Mouse (Mus musculus): ENCODE measurements at regions not wholly inside any gene's neighbourhood (a gene's known extent, or its start where the extent isn't known, plus 50 kb on each side); places are given as distances from the start of the nearest gene placed in this dataset.

GRCm38 (mm10) chr7:113621316-113621715, 107.7 kb downstream of the Far1 start:
- Histone ChIP-seq H3K4me1 (ENCODE audit: control insufficient read depth, insufficient read depth, low read length) (no peaks in the 10 kb centered on the region), H3K4me3 (ENCODE audit: low read depth, low read length) (no peak overlapping the region), H3K9ac (replicated peaks; ENCODE audit: low read depth, low read length) (no peak overlapping the region), H3K27me3 (ENCODE audit: control insufficient read depth, insufficient read depth, low read length) (no peaks in the 10 kb centered on the region), H3K36me3 (ENCODE audit: control insufficient read depth, insufficient read depth, low read length) (no peaks in the 10 kb centered on the region), H3K9me3 (ENCODE audit: control insufficient read depth, low read depth, low read length) (no peaks in the 10 kb centered on the region), H3K27ac (ENCODE audit: low read length) (no peak overlapping the region), H3K4me2 (replicated peaks; ENCODE audit: low read depth, low read length) (no peak overlapping the region)
- WGBS = 43% methylated on average over 8 of the region's 8 CpGs
- ATAC-seq (ENCODE audit: insufficient number of reproducible peaks, insufficient read depth, low FRiP score, low read depth) = no peak

GRCm38 (mm10) chr7:113621898-113622510, 108.4 kb downstream of the Far1 start:
- no peak for ATAC-seq (ENCODE audit: insufficient number of reproducible peaks, insufficient read depth, low FRiP score, low read depth)
- WGBS = 53% methylated on average over 13 of the region's 13 CpGs
- Histone ChIP-seq H3K4me1 (ENCODE audit: control insufficient read depth, insufficient read depth, low read length) (no peaks in the 10 kb centered on the region), H3K9me3 (ENCODE audit: control insufficient read depth, low read depth, low read length) (no peaks in the 10 kb centered on the region), H3K27ac (ENCODE audit: low read length) (no peak overlapping the region), H3K4me2 (replicated peaks; ENCODE audit: low read depth, low read length) (no peak overlapping the region), H3K9ac (replicated peaks; ENCODE audit: low read depth, low read length) (no peak overlapping the region), H3K36me3 (ENCODE audit: control insufficient read depth, insufficient read depth, low read length) (no peaks in the 10 kb centered on the region), H3K4me3 (ENCODE audit: low read depth, low read length) (no peak overlapping the region), H3K27me3 (ENCODE audit: control insufficient read depth, insufficient read depth, low read length) (no peaks in the 10 kb centered on the region)

DNA sequence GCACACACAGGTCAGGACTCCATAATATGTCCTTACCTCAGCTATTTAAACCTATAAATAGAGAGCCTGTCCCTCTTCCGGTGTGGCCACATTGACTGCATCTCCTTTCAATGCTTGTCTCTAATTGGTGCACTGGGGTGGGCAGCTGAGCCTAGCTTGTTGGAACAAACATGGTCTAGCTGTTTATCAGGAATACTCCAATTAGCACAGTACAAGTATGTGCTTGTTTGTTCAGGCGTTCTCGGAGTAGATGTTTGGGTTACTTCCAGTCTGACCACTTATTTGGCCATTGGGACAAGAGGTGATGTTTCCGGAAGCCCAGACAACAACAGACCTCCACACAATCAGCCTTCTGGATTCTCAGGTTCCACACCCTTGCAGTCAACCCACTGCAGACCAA, 109.7 kb downstream of the Far1 start:
- no peak for ATAC-seq (ENCODE audit: insufficient number of reproducible peaks, insufficient read depth, low FRiP score, low read depth)
- Histone ChIP-seq H3K36me3 (ENCODE audit: control insufficient read depth, insufficient read depth, low read length) (no peaks in the 10 kb centered on the region), H3K4me2 (replicated peaks; ENCODE audit: low read depth, low read length) (no peak overlapping the region), H3K4me3 (ENCODE audit: low read depth, low read length) (no peak overlapping the region), H3K9ac (replicated peaks; ENCODE audit: low read depth, low read length) (no peak overlapping the region), H3K9me3 (ENCODE audit: control insufficient read depth, low read depth, low read length) (no peaks in the 10 kb centered on the region), H3K4me1 (ENCODE audit: control insufficient read depth, insufficient read depth, low read length) (no peaks in the 10 kb centered on the region), H3K27me3 (ENCODE audit: control insufficient read depth, insufficient read depth, low read length) (no peaks in the 10 kb centered on the region), H3K27ac (ENCODE audit: low read length) (no peak overlapping the region)
- WGBS = 80% methylated on average over 4 of the region's 4 CpGs

DNA sequence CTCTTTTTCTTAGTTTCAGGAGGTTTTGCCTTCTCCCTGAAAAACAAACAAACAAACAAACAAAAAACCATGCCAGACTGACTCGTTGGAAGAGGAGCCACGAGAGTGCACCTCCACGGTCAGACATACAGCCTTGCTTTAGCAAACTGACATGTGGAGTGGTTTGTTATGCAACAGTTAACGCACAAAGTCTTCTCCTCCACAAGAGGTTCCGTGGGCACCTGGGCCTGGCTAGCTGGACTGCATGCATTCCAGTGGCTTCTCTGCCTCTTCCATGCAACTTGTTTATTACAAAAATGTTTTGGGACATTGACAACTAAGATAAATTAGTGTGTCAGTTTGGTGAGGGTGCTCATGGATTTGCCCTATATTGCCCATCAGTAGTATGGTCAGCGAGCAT, 110.3 kb downstream of the Far1 start:
- Histone ChIP-seq H3K27me3 (ENCODE audit: control insufficient read depth, insufficient read depth, low read length) (no peaks in the 10 kb centered on the region), H3K27ac (ENCODE audit: low read length) (no peak overlapping the region), H3K9me3 (ENCODE audit: control insufficient read depth, low read depth, low read length) (no peaks in the 10 kb centered on the region), H3K4me1 (ENCODE audit: control insufficient read depth, insufficient read depth, low read length) (no peaks in the 10 kb centered on the region), H3K9ac (replicated peaks; ENCODE audit: low read depth, low read length) (no peak overlapping the region), H3K4me2 (replicated peaks; ENCODE audit: low read depth, low read length) (no peak overlapping the region), H3K36me3 (ENCODE audit: control insufficient read depth, insufficient read depth, low read length) (no peaks in the 10 kb centered on the region), H3K4me3 (ENCODE audit: low read depth, low read length) (no peak overlapping the region)
- ATAC-seq (ENCODE audit: insufficient number of reproducible peaks, insufficient read depth, low FRiP score, low read depth) = no peak
- WGBS = 87% methylated on average over 6 of the region's 6 CpGs

DNA sequence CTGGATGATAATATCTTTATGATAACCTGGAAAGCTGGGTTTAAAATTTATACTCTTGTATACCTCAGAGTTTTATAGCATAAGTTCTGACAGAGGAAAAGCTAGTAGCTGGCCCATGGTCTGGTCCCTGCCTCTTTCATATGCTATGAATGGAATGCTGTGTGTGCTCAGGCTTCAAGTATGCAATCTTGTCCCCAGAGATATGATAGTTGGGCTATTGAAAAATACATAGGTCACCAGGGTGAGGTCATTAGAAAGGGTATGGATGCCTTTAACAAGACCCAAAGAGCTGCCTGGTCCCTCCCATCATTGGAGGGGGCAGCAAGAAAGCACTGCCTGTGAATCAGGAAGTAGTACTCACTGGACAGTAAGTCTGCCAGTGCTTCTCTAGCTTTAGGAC, 113.1 kb downstream of the Far1 start:
- ATAC-seq (ENCODE audit: insufficient number of reproducible peaks, insufficient read depth, low FRiP score, low read depth) = no peak
- Histone ChIP-seq H3K27ac (ENCODE audit: low read length) (no peak overlapping the region), H3K4me1 (ENCODE audit: control insufficient read depth, insufficient read depth, low read length) (no peaks in the 10 kb centered on the region), H3K36me3 (ENCODE audit: control insufficient read depth, insufficient read depth, low read length) (no peaks in the 10 kb centered on the region), H3K9me3 (ENCODE audit: control insufficient read depth, low read depth, low read length) (no peaks in the 10 kb centered on the region), H3K27me3 (ENCODE audit: control insufficient read depth, insufficient read depth, low read length) (no peaks in the 10 kb centered on the region), H3K4me2 (replicated peaks; ENCODE audit: low read depth, low read length) (no peak overlapping the region), H3K9ac (replicated peaks; ENCODE audit: low read depth, low read length) (no peak overlapping the region), H3K4me3 (ENCODE audit: low read depth, low read length) (no peak overlapping the region)

DNA sequence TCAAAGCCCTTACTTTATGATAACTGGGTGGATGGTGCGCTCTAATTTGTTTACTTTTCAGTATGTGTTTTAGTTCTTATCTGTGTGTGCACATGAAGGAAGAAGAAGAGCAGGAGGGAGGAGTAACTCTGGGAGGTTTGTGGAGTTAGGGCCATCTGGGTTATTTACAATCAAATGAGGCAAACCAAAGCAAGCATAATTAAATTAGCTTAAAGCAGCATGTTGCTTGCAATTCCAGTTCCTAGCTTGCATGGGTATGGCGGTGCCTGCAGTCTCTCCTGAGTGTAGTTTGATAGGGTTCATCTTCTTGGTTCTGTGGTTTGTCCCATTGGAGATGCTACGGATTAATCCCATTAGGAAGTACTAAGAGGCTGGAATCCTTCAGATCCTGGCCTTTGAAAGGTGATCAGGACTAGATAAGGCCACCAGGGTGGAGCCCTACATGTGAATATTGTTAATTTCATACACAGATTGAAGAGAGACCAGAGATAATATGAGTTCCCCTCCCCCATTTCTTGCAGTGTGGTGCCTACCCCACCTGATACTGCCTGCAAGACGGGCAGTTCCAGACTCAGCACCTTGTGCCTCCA, 123.5 kb downstream of the Far1 start:
- Histone ChIP-seq H3K4me1 (ENCODE audit: control insufficient read depth, insufficient read depth, low read length) (no peaks in the 10 kb centered on the region), H3K4me3 (ENCODE audit: low read depth, low read length) (no peak overlapping the region), H3K9ac (replicated peaks; ENCODE audit: low read depth, low read length) (no peak overlapping the region), H3K36me3 (ENCODE audit: control insufficient read depth, insufficient read depth, low read length) (no peaks in the 10 kb centered on the region), H3K4me2 (replicated peaks; ENCODE audit: low read depth, low read length) (no peak overlapping the region), H3K9me3 (ENCODE audit: control insufficient read depth, low read depth, low read length) (no peaks in the 10 kb centered on the region), H3K27ac (ENCODE audit: low read length) (no peak overlapping the region), H3K27me3 (ENCODE audit: control insufficient read depth, insufficient read depth, low read length) (no peaks in the 10 kb centered on the region)
- no peak for ATAC-seq (ENCODE audit: insufficient number of reproducible peaks, insufficient read depth, low FRiP score, low read depth)
- WGBS = 65% methylated on average over 4 of the region's 4 CpGs

DNA sequence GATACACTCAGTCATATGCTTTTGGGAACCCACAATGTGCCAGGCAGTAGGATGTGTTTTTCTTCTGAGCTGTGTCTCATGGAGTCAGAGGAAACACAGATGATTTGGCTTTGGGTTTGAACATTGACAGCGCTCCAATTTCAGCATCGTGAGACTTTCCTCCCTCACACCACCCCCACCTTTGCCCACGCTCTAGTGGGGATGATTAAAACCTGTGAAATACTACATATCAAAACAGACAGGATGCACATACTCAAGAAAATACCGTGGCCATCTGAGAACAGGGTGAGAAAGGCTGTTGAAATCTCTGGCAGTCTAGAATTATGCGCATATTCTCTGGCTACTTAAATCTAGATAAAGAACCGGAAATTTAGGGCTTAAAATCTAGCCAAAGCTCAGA, 124.5 kb downstream of the Far1 start:
- Histone ChIP-seq H3K27me3 (ENCODE audit: control insufficient read depth, insufficient read depth, low read length) (no peaks in the 10 kb centered on the region), H3K4me2 (replicated peaks; ENCODE audit: low read depth, low read length) (no peak overlapping the region), H3K9ac (replicated peaks; ENCODE audit: low read depth, low read length) (no peak overlapping the region), H3K27ac (ENCODE audit: low read length) (no peak overlapping the region), H3K9me3 (ENCODE audit: control insufficient read depth, low read depth, low read length) (no peaks in the 10 kb centered on the region), H3K4me1 (ENCODE audit: control insufficient read depth, insufficient read depth, low read length) (no peaks in the 10 kb centered on the region), H3K4me3 (ENCODE audit: low read depth, low read length) (no peak overlapping the region), H3K36me3 (ENCODE audit: control insufficient read depth, insufficient read depth, low read length) (no peaks in the 10 kb centered on the region)
- WGBS = 73% methylated on average over 6 of the region's 6 CpGs
- no peak for ATAC-seq (ENCODE audit: insufficient number of reproducible peaks, insufficient read depth, low FRiP score, low read depth)

GRCm38 (mm10) chr7:113642540-113642939, 123.3 kb upstream of the Spon1 start:
- Histone ChIP-seq H3K9me3 (ENCODE audit: control insufficient read depth, low read depth, low read length) (no peaks in the 10 kb centered on the region), H3K9ac (replicated peaks; ENCODE audit: low read depth, low read length) (no peak overlapping the region), H3K4me1 (ENCODE audit: control insufficient read depth, insufficient read depth, low read length) (no peaks in the 10 kb centered on the region), H3K27me3 (ENCODE audit: control insufficient read depth, insufficient read depth, low read length) (no peaks in the 10 kb centered on the region), H3K4me2 (replicated peaks; ENCODE audit: low read depth, low read length) (no peak overlapping the region), H3K36me3 (ENCODE audit: control insufficient read depth, insufficient read depth, low read length) (no peaks in the 10 kb centered on the region), H3K4me3 (ENCODE audit: low read depth, low read length) (no peak overlapping the region), H3K27ac (ENCODE audit: low read length) (no peak overlapping the region)
- 86% methylated on average over 7 of the region's 7 CpGs for WGBS
- no peak for ATAC-seq (ENCODE audit: insufficient number of reproducible peaks, insufficient read depth, low FRiP score, low read depth)

DNA sequence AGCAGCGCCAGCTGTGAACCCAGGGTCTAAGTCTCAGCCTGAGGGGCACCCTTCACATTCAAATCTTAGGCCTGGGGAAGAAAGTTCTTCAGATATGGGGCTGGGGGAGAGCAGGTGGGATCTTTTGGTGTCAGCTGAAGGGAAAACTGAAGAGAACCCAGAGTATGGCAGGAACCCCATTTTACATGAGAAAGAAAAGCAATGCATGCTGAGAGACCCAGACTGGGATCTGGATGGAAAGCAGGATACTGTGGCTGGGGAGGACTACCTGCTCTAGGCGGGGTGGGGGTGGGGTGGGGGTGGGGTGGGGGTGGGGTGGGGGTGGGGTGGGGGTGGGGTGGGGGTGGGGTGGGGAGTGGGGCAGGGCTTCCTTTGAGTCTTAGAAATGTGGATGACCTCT, 115.2 kb upstream of the Spon1 start:
- no peaks in the 10 kb centered on the region for H3K36me3 ChIP-seq (ENCODE audit: control insufficient read depth, insufficient read depth, low read length)
- H3K4me1 ChIP-seq (ENCODE audit: control insufficient read depth, insufficient read depth, low read length) = no peaks in the 10 kb centered on the region
- H3K9me3 ChIP-seq (ENCODE audit: control insufficient read depth, low read depth, low read length) = no peaks in the 10 kb centered on the region
- no peak overlapping the region for H3K4me2 ChIP-seq (replicated peaks; ENCODE audit: low read depth, low read length)
- ATAC-seq (ENCODE audit: insufficient number of reproducible peaks, insufficient read depth, low FRiP score, low read depth) = no peak
- H3K9ac ChIP-seq (replicated peaks; ENCODE audit: low read depth, low read length) = no peak overlapping the region
- no peak overlapping the region for H3K4me3 ChIP-seq (ENCODE audit: low read depth, low read length)
- no peak overlapping the region for H3K27ac ChIP-seq (ENCODE audit: low read length)
- H3K27me3 ChIP-seq (ENCODE audit: control insufficient read depth, insufficient read depth, low read length) = no peaks in the 10 kb centered on the region
- 35% methylated on average over 2 of the region's 2 CpGs for WGBS

Measured in stomach, embryonic 14.5 days (tissue).